Mouse (Mus musculus) cerebellum, adult 11 months (tissue): ENCODE results near the gene Kmt2e.

ENCODE experiments used
- DNase-seq: peaks from one replicate; pipeline ENCODE4 v3.0.0; 2022

The Kmt2e gene

DNA sequence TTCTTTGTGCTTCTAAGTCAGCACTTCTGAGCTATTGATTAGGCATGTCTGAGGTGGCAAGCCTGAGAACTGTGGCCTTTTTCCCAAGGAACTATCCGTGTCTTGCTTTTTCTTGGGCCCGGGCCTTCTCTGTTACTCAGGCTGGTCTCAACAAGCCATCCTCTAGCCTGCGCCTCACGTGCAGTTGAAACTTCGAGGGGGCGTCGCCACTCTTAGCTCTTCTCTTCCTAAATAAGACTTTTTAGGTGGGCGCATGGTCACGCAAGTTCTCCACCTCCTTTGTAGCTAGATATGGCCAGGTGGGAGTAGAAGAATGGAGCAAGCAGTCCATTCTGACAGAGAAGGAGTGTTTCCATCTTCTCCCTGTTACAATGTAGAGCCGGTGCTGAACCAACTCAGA lies 22.6 kb upstream of the Kmt2e start:
- no peak for DNase-seq

DNA sequence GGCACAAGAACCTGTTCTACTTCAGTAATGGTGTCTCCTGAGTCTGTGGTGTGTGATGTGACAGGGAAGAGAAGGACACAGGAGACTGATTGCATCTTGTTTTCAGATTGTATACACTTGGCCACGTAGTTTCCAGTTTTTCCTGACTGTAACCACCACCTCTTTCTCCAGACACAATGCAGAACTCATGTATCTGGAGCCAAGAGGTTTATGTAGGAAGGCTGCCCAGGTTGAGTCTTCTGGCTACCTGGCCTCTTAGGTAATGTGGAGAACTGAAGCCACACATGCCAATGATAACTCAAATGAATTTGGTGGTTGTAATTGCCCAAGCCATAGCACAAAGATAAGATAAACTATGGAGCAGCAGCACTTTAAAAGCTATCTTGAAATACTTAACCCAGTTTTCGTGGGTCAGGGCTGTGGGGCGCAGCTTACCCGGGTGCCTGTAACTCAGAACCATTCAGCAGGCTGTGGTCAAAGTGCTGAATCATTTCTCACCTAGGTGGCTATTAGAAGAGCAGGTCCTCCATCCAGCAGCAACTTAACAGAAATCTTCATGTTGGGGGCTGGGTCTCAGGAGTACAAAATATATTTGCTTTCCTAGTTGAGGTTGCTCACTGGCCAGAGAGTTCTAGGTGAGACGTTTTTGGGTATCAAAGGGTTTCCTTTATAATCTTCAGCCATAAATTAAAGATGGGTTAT lies 21.8 kb upstream of the Kmt2e start:
- DNase-seq = no peak

DNA sequence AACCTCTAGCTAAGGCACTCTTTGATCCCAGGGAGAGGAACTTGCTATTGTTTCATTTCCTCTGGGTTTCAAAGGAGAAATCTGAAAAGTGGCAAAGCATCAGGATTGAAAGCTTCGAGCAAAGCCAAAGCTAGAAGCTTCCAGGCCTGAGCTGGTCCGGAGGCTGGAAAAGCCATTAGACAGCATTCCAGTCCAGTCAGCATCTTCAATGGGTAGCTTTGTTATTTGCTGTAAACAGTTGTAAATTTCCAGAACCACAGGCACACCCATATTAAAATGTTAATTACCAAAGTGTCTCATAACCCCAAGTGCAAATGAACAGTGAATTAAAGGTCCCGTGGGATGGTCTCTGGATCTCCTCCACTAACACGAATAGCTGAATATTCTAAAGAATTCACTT lies 21.2 kb upstream of the Kmt2e start:
- no peak for DNase-seq

DNA sequence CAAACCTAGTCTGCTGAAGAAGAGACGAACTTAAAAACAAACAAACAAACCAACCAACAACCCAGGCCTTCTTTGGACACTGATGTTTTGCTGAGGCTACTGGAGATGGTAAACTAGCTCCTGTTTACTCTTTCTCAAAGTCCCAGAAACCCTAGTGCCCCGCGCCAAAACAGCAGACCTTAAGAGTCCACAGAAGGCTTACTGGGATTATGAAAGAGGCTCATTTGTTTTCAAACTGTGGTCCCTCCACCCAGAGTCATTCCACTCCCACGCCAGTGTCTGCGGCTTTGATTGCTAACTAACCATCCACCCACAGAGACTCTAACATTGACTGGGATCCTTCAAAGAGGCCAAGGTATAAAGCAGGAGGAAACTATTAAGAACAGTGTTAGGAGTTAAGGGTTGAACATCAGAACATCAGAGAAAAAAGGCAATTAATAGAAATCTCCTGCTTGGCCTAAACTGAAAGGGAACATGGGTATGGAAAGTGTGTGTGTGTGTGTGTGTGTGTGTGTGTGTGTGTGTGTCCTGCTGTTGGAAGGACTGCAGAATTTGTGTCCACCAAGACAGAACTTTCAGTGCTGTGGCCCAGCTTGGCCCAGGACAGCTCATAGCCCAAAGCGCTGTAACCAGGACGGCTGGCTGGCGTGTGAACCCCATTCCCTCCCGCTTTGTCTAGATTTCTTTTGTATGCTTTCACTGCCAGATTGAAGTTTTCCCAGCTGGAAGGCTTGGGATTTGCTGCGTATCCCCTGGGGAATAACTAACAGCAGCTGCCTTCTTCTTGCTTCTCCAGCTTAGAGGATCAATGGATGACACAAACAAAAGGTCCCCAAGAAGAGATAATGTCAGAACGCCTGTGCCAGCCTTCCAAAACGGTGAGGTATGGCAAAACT lies 20.4 kb upstream of the Kmt2e start:
- DNase-seq = no peak

DNA sequence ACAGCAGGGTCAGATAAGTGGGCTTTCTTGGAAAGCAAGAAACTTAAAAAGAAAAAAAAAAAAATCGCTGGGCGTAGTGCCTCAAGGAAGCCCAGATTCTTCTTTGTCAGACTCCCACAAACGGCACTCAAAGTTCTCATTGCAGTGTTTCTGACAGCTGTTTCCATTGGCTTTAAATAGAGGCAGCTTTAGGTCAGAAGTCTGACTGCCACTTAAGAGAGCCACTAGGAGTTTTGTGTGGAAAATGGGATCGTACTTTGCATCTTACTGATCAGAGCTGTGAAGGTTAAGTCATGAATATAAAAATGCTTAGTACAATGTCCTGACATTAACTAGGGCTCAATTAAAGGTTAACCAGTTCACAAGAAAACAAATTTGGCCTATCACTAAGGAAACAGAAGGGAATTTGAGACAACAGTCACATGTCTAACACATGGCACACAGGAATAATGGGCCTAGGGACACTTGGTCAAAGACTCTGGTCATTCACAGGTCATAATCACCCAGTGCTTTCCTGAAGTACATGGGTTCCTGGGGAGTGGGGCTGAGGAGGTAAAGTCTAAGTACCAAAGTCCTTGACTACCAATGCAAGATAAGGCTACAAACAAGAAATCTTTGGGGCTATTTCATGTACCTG lies 19.6 kb upstream of the Kmt2e start:
- no peak for DNase-seq

DNA sequence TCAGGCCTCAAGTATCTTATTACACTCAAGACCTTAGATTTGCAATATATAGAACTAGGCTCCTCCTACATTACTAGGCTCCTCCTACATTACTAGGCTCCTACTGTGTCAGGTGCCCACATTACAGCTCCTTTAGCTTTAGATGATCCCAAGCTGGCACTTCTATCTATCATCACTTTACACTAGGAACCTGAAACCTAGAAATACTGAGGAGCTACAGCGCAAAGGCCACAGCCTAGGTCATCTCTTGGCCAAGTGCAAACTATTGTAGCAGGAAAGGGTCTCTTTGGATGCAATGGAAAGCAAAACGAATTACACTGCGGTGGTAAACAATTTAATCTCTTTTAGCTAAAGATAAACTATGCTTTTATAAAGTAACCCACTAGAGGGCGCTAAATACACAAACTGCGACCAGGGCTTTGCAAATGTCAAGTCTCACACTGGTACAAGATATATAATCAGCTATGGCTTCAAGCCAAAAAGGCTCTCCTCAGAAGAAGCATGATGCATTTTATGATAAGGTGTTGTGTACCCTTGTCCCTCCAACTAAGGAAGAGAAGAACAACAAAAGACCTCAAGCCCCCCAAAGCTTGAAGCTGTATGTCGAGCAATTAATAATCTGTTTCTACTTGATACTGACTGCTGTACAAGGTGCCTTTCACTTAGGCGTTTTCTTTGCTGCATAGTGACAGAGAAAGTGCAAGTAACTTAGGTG lies 18.5 kb upstream of the Kmt2e start:
- DNase-seq = peak; percentile 35

DNA sequence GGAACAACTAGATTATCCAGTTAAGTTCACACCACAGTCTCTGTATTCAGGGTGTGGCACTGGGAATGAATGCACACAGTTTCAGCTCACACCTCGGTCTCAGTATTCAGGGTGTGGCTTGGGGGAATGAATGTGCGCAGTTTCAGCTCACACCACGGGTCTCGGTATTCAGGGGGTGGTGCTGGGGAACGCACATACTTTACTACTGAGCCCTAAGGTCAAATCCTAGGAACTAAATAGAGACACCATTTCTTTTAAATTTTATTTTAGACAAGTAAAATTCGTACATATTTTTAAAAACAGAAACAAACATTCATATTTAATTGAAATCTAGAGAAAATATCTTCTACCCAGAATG lies 18.0 kb upstream of the Kmt2e start:
- no peak for DNase-seq

DNA sequence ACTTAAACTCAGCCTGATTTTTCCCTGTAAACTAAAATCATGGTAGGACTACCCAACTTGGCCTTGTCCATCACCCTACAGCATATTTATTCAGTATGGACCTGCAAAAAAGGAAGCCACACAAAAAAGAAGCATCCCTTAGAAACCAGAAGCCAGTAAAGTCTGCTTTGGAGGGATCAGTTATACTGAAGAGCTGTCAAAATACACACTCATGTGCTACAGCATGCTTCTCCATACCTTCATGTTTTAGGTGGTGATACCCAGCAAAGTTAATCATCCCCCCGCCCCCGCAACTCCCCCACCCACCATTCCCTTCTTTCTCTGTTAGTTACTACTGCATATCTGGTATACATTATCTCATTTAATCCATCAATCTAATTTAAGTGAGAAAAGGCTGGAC lies 16.5 kb upstream of the Kmt2e start:
- DNase-seq = no peak

DNA sequence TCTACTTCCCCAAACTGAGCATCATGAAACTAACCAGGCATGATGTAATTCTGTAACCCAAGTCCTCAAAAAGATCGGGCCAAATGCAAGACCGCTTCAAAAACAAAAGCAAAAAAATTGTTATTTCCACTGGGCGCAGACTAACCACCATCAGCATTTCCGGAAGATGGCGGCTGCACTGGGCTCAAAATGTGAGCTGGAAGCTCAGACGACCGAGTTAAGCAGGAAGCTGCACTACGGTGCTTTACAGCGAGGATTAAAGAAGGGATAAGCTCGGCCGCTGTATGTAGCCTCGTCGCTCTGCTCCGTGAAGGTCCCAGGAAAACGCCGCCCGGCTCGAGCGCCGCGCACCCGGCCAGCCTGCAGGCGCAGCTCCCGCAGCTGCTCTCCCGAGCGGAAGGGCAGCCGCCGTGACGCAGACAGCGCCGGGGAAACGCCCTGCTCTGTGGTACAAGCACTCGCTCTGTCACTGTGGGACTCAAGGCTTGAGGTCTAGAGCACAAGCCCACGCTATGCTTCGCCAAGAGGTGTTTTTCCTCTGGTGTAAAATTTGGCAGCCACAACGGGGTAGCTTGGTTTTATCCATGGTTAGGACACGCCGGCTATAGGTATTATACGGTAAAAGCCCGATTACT lies 16.0 kb upstream of the Kmt2e start:
- DNase-seq = peak; percentile 77

DNA sequence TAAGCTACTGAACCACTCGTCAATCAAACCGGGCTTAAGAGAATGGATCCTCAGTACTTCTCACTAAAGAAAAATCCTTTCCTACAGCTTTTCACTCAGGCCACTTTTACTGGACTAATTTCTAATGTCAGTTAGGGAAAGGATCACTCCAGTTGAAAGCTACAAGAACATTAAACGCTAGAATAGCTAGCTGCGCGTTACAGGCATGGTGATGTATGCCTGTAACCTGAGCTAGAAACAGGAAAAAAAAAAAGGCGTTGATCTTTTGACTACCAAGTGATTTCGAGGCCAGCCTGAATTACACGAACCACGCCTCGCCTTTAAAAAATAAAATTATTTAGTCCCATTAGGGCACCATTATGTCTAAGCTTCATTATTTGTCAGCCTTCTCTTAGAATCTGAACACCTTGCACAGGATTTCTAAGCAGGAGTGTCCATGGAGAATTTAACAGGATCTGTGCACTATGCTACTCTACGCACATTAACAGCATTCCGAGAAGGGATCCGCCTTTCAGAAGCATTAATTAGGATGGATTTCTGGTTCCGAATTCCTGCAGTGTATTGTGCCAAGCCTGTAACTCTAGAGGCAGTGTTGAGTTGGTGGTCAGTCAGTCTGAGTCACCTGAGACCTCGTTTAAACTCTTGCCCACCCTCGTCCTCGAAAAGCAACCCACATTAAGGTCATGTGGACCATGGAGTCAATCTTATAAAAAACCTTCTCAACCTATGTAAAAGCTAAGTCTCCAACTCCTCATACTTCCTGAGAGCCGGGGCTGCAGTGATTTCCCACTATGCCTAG lies 15.2 kb upstream of the Kmt2e start:
- no peak for DNase-seq

DNA sequence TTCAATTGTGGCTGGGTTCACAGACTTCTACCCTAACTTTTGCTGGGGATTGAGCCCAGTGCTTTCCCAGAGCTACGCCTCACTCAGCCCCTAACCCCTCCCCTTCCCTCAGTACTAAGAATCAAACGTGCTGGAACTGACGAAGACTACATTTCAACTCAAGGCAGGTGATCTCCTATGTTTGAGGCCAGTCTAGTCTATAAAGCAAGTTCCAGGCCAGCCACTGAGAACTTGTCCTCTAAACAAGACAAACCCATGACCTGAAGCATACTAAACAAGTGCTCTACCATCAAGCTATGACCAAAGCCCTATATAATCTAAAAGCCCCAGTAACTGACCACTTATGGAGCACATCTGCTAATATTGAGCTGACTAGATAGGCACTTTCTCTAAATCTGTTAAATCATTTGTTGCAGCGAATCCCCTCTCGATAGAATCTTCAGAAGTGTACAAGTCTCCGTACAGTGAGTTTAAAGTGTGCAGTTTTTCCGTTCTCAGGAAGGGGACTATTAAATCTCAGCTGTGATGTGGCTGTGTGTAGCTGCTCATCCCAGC lies 14.5 kb upstream of the Kmt2e start:
- DNase-seq = no peak

DNA sequence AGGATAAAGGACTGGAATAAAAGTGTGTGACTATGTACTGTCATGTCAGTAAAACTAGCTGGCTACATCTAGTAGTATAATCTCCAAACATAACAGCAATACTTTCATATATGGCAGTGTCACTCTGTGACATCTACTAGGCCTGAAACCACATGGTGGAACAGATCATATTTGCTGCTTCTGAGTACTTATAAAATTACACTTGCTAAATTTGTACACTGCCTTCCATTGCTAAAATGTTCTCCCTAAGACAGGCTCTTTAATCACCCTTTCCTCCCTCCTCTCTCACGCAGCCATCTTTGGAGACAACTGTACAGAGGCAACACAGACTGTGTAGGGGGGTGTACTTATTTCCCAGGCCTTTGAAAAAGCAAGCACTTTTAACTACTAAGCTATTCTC lies 13.8 kb upstream of the Kmt2e start:
- no peak for DNase-seq

DNA sequence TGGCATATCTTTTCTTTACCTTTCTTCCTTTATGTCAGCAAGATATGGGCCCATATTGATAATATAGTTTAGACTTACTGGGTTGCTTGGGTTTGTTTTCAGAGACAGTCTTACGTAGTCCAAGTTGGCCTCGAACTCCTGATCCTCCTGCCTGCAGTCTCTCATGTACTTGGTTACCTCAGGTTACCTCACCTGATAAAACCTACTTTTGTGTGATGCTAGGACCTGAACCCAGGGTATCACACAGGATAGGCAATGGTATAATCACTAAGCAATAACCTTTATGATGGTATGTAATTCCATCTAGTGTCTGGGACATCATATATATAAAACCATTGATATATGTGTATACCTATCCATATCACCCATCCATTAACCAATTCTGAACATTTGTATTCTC lies 12.8 kb upstream of the Kmt2e start:
- DNase-seq = no peak

DNA sequence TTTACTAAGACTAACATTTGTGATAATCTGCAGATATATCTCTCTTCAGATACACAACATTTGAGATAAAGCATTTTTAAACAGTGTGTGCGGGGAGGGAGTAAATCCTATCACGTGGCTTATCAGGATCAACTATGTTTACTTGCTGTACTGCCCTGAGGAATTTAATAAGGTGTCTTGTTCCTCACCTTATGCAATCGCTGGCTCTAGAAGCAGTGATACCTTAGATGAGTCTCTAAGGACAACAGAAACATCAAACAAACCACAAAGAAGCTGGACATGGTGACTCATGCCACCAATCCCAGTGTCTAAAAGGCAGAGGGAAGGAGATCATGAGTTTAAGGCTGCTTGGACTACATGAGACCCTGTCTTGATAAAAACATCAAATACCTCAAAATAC lies 11.2 kb upstream of the Kmt2e start:
- DNase-seq = no peak

DNA sequence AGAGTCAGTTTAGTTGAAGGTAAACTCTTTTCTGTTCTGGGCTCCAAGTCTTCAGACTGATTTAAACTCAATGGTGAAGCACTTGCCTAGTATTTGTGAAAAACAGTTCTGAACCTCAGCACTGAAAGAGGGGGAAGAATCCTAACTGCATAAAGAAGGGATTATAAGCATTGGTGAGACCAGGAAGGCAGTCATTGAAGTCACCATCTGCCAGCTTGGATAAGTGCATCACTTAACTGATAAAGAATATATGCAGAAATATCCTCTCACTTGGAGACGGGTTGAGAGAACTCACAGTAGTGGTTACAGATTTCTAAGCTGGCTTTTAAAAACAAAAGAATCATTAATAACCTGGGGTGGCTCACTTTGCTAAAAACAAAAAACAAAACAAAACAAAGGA lies 6.7 kb upstream of the Kmt2e start:
- DNase-seq = no peak

DNA sequence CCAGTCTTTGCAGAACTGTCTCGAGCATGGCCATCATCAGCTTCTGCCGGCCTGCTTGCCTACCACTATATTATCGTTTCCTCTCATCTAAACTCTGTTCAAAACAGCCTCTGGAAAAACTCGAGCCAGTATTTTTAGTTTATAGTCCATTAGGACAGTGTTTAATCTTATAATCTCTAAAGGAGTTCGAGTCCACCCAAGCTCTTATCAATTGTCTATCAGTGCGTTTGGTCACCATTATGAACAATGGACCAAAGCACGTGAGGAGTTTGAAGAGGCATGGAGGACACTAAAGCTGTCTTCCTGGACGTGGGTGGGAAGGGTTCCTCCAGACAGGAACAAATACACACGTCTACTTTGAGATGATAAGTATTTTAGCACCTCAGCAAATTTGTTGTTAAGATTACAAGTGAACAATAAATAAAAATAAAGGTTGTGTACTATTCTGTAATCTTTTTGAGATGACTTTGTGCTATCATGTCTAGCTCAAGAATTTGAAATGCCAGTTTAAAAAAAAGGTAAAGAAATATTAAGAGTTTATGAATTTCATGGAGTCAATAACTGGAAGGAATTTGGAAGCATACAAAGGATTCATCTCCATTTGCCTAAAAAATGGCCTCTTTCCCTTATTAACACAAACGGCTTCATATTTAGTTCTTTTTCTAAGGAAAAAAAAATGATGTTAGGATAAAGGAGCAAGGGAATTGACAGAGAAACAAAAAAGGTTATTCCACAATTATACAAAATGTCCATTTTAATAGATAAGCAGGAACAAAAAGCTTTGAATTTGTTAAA lies 3.0 kb upstream of the Kmt2e start:
- no peak for DNase-seq

DNA sequence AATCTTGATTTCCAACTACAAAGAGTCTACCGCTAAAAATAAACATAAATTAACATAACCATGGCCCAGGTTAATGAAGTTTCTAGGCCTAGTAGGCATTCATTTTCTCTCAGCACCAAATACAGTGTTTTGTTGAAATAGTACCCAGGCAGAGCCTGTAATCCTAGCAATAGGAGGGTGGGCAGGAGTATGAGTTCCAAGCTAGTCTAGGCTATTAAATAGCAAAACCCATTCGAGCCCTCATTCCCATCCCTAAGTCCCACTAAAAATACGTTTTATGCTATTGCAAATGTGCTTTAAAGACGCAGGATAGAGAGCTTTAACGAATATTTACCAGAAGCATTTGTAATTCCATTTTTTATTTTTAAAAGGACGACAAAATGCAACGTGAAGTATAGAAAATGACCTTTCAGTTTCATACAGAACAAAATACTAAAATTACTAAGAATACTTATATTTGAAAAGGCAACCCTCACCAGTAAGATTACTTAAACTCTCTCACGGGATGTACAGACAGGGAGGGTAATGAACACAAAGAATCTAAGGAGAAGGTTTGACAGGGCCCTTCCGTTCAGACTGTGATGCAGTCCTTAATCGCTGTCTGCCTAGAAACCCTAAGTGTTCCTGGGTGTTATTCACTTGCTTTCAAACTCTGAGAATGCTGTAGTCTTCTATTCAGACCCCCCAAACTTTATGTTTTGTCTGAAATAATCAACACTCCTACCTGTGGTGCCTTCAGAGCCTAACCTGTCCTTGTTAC lies 2.1 kb upstream of the Kmt2e start:
- peak; percentile 21 for DNase-seq

DNA sequence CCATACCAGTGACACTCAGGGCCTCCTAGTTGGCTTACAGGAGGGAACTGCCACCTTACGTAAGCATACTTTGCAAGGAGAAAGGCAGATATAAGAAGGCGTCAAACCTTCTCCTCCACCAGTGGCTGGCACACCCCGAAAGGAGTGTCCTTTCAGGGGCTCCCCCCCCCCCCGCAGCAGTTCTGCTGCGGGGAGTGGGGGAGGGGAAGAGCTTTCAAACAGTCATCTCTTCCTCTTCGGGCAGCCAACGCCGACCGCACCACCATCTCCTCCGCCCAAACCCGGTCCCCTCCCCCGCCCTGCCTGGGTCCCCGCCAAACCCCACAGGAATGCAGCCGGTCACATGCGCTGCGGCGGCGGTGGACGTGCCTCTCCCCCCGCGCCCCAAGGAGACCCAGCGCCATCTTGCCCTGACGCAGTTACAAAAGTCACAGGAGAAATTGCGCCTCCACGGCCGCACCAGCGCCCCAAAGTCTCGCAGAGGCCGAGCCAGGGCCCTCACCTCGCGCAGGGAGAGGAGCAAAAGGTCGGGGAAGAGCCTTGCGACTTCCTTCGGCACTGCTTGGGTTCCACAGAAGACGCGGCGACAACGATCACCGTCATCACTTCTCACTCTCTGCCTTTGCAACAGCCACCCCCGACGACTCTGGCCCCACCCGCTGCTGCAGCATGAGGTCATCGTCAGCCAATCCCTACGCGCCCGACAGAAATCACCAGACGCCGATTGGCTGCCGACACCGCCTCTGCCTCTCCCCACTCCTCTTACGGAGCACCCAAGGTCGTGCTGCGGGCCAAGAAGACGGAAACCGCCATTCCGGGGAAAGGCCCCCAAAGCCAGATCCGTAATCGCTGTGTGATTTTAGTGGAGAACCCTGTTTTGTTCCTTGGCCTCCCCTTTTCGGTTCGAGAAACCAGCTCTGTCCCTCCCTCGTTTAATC lies 1.3 kb upstream of the Kmt2e start:
- peak; percentile 99 for DNase-seq
